Mouse (Mus musculus) gonadal fat pad, adult 2 months (tissue): ENCODE data around the gene Tmem120b. TPM values are rescaled to one million over a fixed set of nuclear protein-coding genes. Genes with fewer than 3 reads are reported as not detected.

Source experiments
- DNase-seq: peaks from one replicate; pipeline ENCODE4 v3.0.0-alpha.2; 2012; ENCODE audit warnings: low read depth
- polyA plus RNA-seq: library from polyadenylated mRNA; depleted of rRNA; stranded (reverse); fragments of >200 nt; gene quantifications from 2 replicates; pipeline ENCODE4 v1.2.3, GENCODE M21; 2012; rRNA removed

Tmem120b gene
- 38.5 and 66.6 TPM in 2 replicates for polyA plus RNA-seq

DNA sequence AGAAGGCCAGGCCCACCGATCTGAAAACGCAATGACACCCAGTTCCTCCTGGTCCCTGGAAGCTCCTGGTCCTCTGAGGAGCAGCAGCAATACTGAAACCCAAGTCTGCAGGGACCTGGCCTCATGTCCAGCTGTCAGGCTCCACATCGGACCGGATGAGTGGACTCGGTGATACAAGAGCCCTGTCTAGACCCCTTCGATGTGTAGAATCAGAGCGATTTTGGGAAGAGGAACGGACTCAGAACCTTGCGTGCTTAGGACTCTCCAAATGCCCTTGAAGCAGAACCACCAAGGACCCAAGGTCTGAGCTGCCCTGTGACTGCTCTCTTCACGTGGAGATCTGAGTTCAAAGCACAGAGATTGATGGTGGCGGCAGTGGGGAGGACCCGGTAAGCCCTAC, at the start of gene Tmem120b:
Gene Tmem120b (plus strand): TSS at position 301 of the 400 bp plus-strand sequence.
- DNase-seq = no peak

GRCm38 (mm10) chr5:123019336-123020016, 48.7 kb upstream of the Tmem120b start:
- no peak for DNase-seq

DNA sequence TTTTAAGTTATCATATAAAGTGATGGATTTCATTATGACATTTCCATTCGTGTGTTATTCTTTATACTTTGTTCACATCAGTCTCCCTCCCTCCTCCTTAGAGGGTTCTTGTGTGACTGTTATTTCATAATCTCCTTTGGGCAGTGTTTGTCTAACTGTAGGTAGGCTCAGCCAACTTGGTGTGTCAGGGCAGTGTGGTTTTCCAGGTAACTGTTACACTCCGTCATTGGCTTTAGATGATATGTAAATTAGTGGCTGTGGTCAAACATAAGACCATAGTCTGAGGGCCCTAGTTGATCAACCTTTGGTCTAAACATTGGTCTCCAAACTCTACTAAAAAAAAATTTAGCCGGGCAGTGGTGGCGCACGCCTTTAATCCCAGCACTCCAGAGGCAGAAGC, 47.8 kb upstream of the Tmem120b start:
- DNase-seq = no peak

DNA sequence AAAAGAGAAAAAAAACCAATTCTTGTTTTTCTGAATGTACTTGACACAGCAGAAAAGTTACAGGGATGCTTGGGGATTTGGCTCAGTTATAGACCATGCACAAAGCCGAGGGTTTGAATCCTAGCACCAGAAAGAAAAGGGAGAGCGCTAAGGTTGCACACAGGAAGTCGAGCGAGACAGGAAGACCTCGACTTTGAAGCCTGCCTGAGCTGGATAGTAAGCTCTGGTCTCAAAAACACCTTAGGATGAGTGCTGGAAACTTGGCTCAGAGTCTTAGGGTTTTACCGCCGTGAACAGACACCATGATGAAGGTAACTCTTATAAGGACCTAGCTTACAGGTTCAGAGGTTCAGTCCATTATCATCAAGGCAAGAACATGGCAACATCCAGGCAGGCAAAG, 46.8 kb upstream of the Tmem120b start:
- DNase-seq = no peak

DNA sequence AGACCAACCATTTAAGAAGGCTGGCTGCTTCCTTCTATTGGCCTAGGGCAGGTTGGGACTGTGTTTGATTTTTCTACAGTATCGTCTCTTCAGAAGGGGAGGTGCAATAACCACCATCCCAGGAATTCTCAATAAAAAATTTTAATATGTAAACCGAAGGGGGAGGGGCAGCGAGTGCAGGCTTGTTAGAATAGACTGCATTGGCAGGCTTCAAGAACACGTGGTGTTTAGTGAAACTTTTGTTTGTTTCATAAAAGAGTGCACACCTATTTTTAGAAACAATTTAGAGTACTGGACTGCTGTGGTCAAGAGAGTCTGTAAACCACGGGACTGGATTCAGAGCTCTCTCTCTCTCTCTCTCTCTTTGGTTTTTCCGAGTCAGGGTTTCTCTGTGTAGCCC, 45.2 kb upstream of the Tmem120b start:
- no peak for DNase-seq

DNA sequence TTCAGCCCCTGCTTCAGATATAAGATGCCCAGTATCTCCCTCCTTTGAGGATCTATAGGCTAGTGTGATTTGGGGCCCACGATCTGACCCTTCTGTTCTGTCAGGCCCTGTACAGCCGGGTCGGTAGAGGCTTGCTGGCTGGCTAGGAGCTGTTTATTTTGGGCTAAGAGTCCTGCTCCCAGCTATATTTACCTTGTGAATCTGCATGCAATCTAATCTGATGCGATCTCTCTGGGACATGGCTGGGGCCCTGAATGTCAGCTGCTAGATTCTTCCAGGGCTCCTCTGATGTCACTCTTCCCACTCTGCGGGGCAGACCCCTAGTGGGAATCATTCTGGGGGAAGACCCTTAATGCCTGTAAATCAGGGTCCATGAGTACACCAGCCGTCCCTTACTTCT, 43.9 kb upstream of the Tmem120b start:
- no peak for DNase-seq

- no peak for DNase-seq
Observed at GRCm38 (mm10) chr5:123024965-123025573, 43.1 kb upstream of the Tmem120b start.

DNA sequence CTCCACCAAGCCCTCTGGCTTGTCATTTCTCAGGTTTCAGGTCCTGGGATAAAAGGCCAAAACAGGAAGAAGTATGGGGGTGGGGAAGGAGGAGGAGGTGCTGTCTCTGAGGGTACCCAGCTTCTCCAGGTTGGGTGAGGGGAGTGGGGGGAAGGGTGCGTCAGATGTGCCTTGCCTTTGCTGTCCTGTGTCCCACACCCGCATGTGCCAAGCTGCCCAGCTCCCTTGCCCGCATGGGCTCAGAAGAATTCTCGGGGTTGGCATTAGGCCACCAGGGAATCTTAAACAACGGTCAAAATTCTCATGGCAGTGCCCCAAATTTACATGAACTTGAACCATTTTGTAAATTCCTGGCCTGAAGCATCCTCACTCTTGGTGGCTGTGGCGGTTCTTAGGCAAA, 41.8 kb upstream of the Tmem120b start:
- DNase-seq = no peak

DNA sequence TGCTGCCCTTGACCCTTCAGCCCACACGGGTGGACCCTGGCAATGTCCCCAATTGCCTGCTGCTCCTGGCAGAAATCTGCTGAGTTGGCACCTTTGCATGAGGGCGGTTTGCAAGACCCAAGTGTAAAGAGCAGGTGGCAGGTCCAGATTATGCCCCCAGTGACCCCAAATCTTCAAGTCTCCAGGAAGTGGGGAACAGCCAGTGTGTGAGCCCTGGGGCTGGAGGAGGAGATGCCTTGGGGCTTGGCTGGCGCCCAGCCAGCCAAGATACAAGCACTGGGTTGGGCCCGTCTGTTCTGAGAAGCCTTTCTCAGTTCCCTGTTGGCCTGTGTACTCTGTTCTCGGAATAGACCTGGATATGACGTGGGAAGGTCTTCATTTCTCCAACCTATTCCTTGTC, 40.8 kb upstream of the Tmem120b start:
- no peak for DNase-seq

- DNase-seq = no peak
Observed at GRCm38 (mm10) chr5:123029729-123030128, 38.5 kb upstream of the Tmem120b start.

- no peak for DNase-seq
Observed at GRCm38 (mm10) chr5:123031312-123031711, 36.9 kb upstream of the Tmem120b start.

GRCm38 (mm10) chr5:123033646-123034160, 34.5 kb upstream of the Tmem120b start:
- no peak for DNase-seq

GRCm38 (mm10) chr5:123035089-123035488, 33.1 kb upstream of the Tmem120b start:
- DNase-seq = no peak

- DNase-seq = no peak
Observed at GRCm38 (mm10) chr5:123035564-123035963, 32.7 kb upstream of the Tmem120b start.

GRCm38 (mm10) chr5:123038115-123038514, 30.1 kb upstream of the Tmem120b start:
- no peak for DNase-seq

DNA sequence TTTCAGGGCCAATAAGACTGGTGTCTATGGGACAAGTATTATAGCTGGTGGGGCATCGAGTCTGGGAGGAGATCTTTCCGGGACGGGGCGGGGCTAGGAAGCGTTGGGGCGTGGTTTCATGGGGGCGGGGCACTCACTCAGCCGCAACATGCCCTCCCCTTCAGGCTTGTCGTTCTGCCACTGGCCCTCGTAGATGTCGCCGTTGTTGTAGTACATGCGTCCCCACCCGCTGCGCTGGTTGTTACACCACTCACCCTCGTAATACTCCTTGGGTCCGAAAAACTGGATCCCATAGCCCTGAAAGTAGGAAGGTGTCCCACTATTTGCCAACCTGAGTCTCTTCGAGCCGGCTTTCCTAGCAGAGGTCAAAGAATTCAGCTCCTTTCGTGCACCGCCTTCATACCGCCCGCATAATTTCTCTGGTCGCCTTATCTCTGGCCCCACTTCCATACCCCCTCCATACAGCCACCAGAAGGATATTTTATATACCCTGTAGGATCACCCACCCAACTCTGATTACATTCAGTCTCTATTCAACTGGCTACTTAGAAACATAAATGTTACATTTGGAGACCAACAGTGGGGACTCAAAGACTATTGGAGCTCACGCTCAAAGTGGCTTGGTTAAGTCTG, 29.0 kb upstream of the Tmem120b start:
- no peak for DNase-seq

- DNase-seq = no peak
Observed at GRCm38 (mm10) chr5:123040796-123041195, 27.4 kb upstream of the Tmem120b start.

- DNase-seq = no peak
Observed at GRCm38 (mm10) chr5:123043856-123044255, 24.4 kb upstream of the Tmem120b start.

DNA sequence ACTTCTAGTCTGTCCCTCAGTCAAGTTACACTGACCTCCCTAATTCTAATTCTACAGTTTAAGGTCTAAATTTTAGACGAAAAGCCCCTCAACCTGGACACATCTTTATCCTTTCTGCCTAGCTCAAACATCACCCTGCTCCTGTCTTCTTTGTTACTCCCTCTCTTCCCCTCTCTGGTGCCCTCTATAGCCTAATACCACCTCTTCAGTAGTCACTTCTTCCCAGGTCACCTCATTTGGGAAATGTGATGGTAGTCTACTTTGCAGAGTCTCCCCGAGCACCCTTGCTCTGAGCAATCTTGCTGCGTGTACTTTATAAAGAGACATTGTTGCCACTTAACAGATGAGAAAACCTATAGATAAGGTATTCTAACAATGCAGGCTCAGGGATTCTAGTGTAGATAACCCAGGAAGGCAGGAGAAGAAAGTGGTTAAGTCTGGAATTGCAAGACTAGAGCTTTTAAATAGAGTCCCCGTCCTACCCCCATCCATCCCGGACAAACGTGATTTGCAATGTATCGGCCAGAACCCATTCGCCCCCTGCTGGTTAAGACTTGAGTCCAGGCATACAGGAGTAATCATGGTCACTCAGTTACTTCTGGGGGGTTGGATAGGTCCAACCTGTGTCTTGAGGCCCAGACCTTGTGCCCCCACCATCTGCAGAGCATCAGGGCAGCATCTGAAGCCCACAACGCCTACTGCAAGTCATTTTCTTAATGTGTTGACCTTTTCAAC, 22.5 kb upstream of the Tmem120b start:
- DNase-seq = no peak

DNA sequence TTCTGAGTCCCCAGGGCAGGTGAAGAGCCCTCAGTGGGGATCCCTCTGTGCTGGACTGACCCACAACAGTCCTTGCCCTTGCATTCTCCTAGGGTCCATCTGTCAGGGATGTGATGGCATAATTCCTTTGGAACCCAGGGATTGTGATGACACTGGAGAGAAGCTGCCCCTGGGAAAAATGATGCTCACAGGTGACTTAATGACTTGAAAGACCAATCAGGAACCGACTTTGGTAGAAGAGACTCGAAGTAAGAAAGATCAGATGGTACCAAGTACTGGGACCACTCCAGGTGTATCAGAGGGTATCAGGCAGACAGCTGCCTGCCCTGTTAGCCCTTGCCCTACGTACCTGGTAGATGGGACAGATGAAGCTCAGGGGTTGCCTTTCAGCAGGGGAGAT, 21.3 kb upstream of the Tmem120b start, which contains the start of gene Morn3:
Gene Morn3 (minus strand): TSS at position 101 of the 400 bp plus-strand sequence.
- no peak for DNase-seq

- no peak for DNase-seq
Observed at GRCm38 (mm10) chr5:123049271-123049670, 18.9 kb upstream of the Tmem120b start.

- DNase-seq = no peak
Observed at GRCm38 (mm10) chr5:123050918-123051317, 17.3 kb upstream of the Tmem120b start.
